Mouse (Mus musculus) small intestine, adult 2 months (tissue): ENCODE data around the gene Ascl3. TPM values are rescaled to one million over a fixed set of nuclear protein-coding genes. Genes with fewer than 3 reads are reported as not detected.

ENCODE experiments used
- H3K27ac ChIP-seq: fragments of 200-500 bp; 2 replicates; pipeline ENCODE4 v1.5.1; 2012; ENCODE audit warnings: low read depth, low read length, control low read depth, inconsistent platforms; ENCODE audit not compliant: insufficient read depth
- H3K27me3 ChIP-seq: fragments of 200-500 bp; 2 replicates; pipeline ENCODE4 v1.6.1; 2012; ENCODE audit warnings: mild to moderate bottlenecking, moderate library complexity, low read length, inconsistent platforms; ENCODE audit not compliant: control insufficient read depth, insufficient read depth
- H3K36me3 ChIP-seq: fragments of 200-500 bp; 2 replicates; pipeline ENCODE4 v1.6.1; 2012; ENCODE audit warnings: mild to moderate bottlenecking, low read length, control low read depth, inconsistent platforms; ENCODE audit not compliant: control insufficient read depth, insufficient read depth
- H3K4me1 ChIP-seq: fragments of 200-500 bp; 2 replicates; pipeline ENCODE4 v1.6.1; 2012; ENCODE audit warnings: low read length, inconsistent platforms, mixed read lengths; ENCODE audit not compliant: control insufficient read depth, insufficient read depth, insufficient read length
- H3K4me3 ChIP-seq: fragments of 200-500 bp; 2 replicates; pipeline ENCODE4 v1.5.1; 2012; ENCODE audit warnings: low read depth, mild to moderate bottlenecking, control low read depth, inconsistent platforms, low read length, moderate library complexity
- CTCF ChIP-seq: fragments of 200-500 bp; IDR thresholded peaks from 2 replicates; pipeline ENCODE4 v1.5.1; 2012; ENCODE audit warnings: low read depth, mild to moderate bottlenecking, control low read depth, inconsistent platforms, low read length, moderate library complexity, mixed read lengths; ENCODE audit not compliant: insufficient replicate concordance, insufficient read length; ENCODE audit errors: extremely low read depth
- POLR2A ChIP-seq: fragments of 200-500 bp; IDR thresholded peaks from 2 replicates; pipeline ENCODE4 v1.6.1; 2012; ENCODE audit warnings: low read depth, mild to moderate bottlenecking, control low read depth, inconsistent platforms, low read length, moderate library complexity
- WGBS: fragments of 180-500 bp; shearing (Covaris S2); methylation state at CpG from one replicate; pipeline ENCODE4 v1.1.7; 2018; 5-methylcytosine and 5-hydroxymethylcytosine counted together
- polyA plus RNA-seq: library from polyadenylated mRNA; depleted of rRNA; stranded (reverse); fragments of >200 nt; gene quantifications from 2 replicates; pipeline ENCODE4 v1.2.3, GENCODE M21; 2012; rRNA removed

Ascl3 gene
- polyA plus RNA-seq, result 0.27 and 1.0 TPM in 2 replicates

GRCm38 (mm10) chr7:109731626-109732025 lies at the start of gene Ascl3:
TSS of gene Ascl3 (minus strand) at chr7:109731726.
- no peak for TF ChIP-seq POLR2A
- Histone ChIP-seq H3K36me3 (peaks cover 17% of the 10 kb centered on the region), H3K4me1 (no peaks in the 10 kb centered on the region; the same call in 1 of the 2 replicates), H3K27me3 (no peaks in the 10 kb centered on the region), H3K27ac (no peak within 1 kb of the TSS), H3K4me3 (no peak within 1 kb of the TSS)
- 88% methylated on average over 5 of the region's 5 CpGs for WGBS

- TF ChIP-seq POLR2A (no peak), CTCF (no peak)
- H3K4me1 ChIP-seq, result peaks cover 9% of the 10 kb centered on the region
- peaks cover 22% of the 10 kb centered on the region for H3K27me3 ChIP-seq
- whole genome bisulfite sequencing, result under 1% methylated on average over 24 of the region's 24 CpGs
- H3K36me3 ChIP-seq, result no peaks in the 10 kb centered on the region
- H3K27ac ChIP-seq, result no peak overlapping the region
- peak overlapping the region; percentile 54 for H3K4me3 ChIP-seq
Measured at GRCm38 (mm10) chr7:109781087-109781469, 49.6 kb upstream of the Ascl3 start.

GRCm38 (mm10) chr7:109772251-109772650 lies 40.7 kb upstream of the Ascl3 start:
- Histone ChIP-seq H3K27ac (no peak overlapping the region), H3K4me3 (no peak overlapping the region), H3K27me3 (no peaks in the 10 kb centered on the region), H3K4me1 (no peaks in the 10 kb centered on the region), H3K36me3 (no peaks in the 10 kb centered on the region)
- TF ChIP-seq POLR2A (no peak), CTCF (no peak)

- Histone ChIP-seq H3K4me3 (no peak overlapping the region), H3K4me1 (no peaks in the 10 kb centered on the region), H3K27me3 (no peaks in the 10 kb centered on the region), H3K36me3 (no peaks in the 10 kb centered on the region), H3K27ac (no peak overlapping the region)
- TF ChIP-seq CTCF (no peak), POLR2A (no peak)
- 42% methylated on average over 2 of the region's 2 CpGs for WGBS
Measured at GRCm38 (mm10) chr7:109768699-109769383, 37.3 kb upstream of the Ascl3 start.

GRCm38 (mm10) chr7:109767575-109768350 lies 36.2 kb upstream of the Ascl3 start:
- WGBS, result 79% methylated on average over 7 of the region's 7 CpGs
- H3K4me3 ChIP-seq, result no peak overlapping the region
- no peaks in the 10 kb centered on the region for H3K36me3 ChIP-seq
- H3K27ac ChIP-seq, result no peak overlapping the region
- TF ChIP-seq CTCF (no peak), POLR2A (no peak)
- no peaks in the 10 kb centered on the region for H3K4me1 ChIP-seq
- H3K27me3 ChIP-seq, result no peaks in the 10 kb centered on the region

GRCm38 (mm10) chr7:109764009-109764408 lies 32.5 kb upstream of the Ascl3 start:
- 73% methylated on average over 2 of the region's 2 CpGs for WGBS
- no peaks in the 10 kb centered on the region for H3K4me1 ChIP-seq
- no peak for TF ChIP-seq POLR2A

GRCm38 (mm10) chr7:109756291-109756690 lies 24.8 kb upstream of the Ascl3 start:
- Histone ChIP-seq H3K27me3 (no peaks in the 10 kb centered on the region), H3K27ac (no peak overlapping the region), H3K4me3 (no peak overlapping the region), H3K4me1 (no peaks in the 10 kb centered on the region), H3K36me3 (no peaks in the 10 kb centered on the region)
- 43% methylated on average over 3 of the region's 3 CpGs for WGBS
- TF ChIP-seq CTCF, result no peak
- TF ChIP-seq POLR2A, result no peak

More at GRCm38 (mm10) chr7:109764009-109764408, 32.5 kb upstream of the Ascl3 start:
- Histone ChIP-seq H3K36me3 (no peaks in the 10 kb centered on the region), H3K27me3 (no peaks in the 10 kb centered on the region), H3K27ac (no peak overlapping the region), H3K4me3 (no peak overlapping the region)
